Mouse (Mus musculus) G1E (cell line): ENCODE results near the gene Tdrd1. TPM values are rescaled to one million over a fixed set of nuclear protein-coding genes. Genes with fewer than 3 reads are reported as not detected.
"Not testable (repeated sequence)": the region's sequence is repeated elsewhere in the genome, so short reads cannot be mapped to it uniquely, and the experiment has no call there.

Source experiments
- ATAC-seq: 2 replicates; pipeline ENCODE4 v1.8.0; 2016; ENCODE audit warnings: mild to moderate bottlenecking; ENCODE audit not compliant: insufficient number of reproducible peaks, poor library complexity, low FRiP score, severe bottlenecking; ENCODE audit errors: extremely low read depth
- DNase-seq: peaks from one replicate; pipeline ENCODE4 v3.0.0; 2012; ENCODE audit warnings: low spot score
- H3K27me3 ChIP-seq: 2 replicates; pipeline ENCODE4 v1.6.1; 2012; ENCODE audit warnings: mild to moderate bottlenecking, low read length, inconsistent platforms; ENCODE audit not compliant: insufficient read depth
- H3K36me3 ChIP-seq: replicated peaks from 2 replicates; pipeline ENCODE3; 2012; ENCODE audit warnings: mild to moderate bottlenecking, inconsistent platforms
- H3K4me1 ChIP-seq: 2 replicates; pipeline ENCODE4 v1.6.1; 2012; ENCODE audit warnings: low read depth, low read length, inconsistent platforms, mixed read lengths; ENCODE audit not compliant: insufficient read depth
- H3K4me3 ChIP-seq: 2 replicates; pipeline ENCODE4 v1.5.1; 2012; ENCODE audit warnings: low read depth, mild to moderate bottlenecking, inconsistent platforms, low read length, moderate library complexity, mixed read lengths
- H3K9me3 ChIP-seq: replicated peaks from 2 replicates; pipeline ENCODE4 v1.6.1; 2012; ENCODE audit warnings: inconsistent platforms
- CTCF ChIP-seq: IDR thresholded peaks from 2 replicates; pipeline ENCODE4 v1.5.1; 2012; ENCODE audit warnings: low read depth, low read length, inconsistent platforms, mixed read lengths
- GATA1 ChIP-seq: IDR thresholded peaks from 2 replicates; pipeline ENCODE4 v1.6.1; 2012; ENCODE audit warnings: borderline replicate concordance, low read length, inconsistent platforms, mixed read lengths
- GATA2 ChIP-seq: IDR thresholded peaks from 2 replicates; pipeline ENCODE4 v1.6.1; 2012; ENCODE audit warnings: low read depth, low read length, inconsistent platforms, borderline replicate concordance
- POLR2AphosphoS5 ChIP-seq: IDR thresholded peaks from 2 replicates; pipeline ENCODE4 v1.6.1; 2012; ENCODE audit warnings: low read depth, low read length, inconsistent platforms; ENCODE audit not compliant: insufficient replicate concordance
- TAL1 ChIP-seq: conservative IDR thresholded peaks from 2 replicates; pipeline ENCODE4 v1.6.1; 2012; ENCODE audit warnings: low read depth, low read length, inconsistent platforms, mixed read lengths
- polyA plus RNA-seq: library from polyadenylated mRNA; stranded (reverse); fragments of >175 nt; gene quantifications from 2 replicates; pipeline ENCODE4 v1.2.3, GENCODE M21; 2012
- total RNA-seq, 2 experiments: library from RNA; stranded (forward) in 1 of 2; stranded (reverse) in 1 of 2; fragments of 200-1000 nt in 1 of 2; fragments of >200 nt in 1 of 2; fragmentation: Nextera tagmentation in 1 of 2; gene quantifications; 2 replicates each; pipeline ENCODE4 v1.2.3; 2014 to 2017

The Tdrd1 gene
- total RNA-seq (2014; fragmentation: Nextera tagmentation) (not detected in 2 replicates), total RNA-seq (2017) (under 0.01 and 0.05 TPM in 2 replicates), polyA plus RNA-seq (not detected in 2 replicates)

DNA sequence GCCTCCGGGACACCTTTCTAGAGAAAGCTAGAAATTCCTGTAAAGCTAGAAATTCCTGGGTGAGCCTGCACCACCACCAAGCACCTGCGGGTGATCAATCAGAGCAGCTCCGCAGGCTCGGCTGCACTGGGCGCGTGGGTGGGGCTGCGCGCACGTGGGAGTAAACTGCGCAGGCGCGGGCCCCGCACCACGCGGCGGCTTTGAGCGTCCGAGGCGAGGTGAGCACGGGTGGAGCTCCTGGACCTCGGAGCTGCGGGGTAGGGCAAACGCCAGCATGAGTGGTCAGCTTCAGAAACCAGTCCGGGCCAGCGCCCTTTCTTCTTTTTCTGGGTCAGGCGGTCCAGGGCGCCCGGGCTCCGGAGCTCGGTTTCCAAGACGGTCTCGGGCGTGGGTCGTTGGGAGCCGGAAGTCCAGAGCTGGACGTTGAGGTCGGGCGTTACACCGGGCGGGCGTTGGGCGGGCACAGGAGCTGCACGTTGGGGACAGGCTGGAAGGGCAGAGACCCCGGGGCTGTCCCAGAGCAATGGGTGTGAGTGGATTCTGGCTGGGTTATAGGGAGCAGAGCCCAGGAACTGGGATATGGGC, at the start of gene Tdrd1:
Tdrd1 (plus strand) TSS at position 163 of the 585 bp plus-strand sequence.
- TF ChIP-seq GATA1 (no peak), POLR2AphosphoS5 (no peak)
- no peak for ATAC-seq
- Histone ChIP-seq H3K27me3 (peaks cover 47% of the 10 kb centered on the region), H3K4me1 (peaks cover 9% of the 10 kb centered on the region), H3K4me3 (no peak within 1 kb of the TSS), H3K36me3 (no peaks in the 10 kb centered on the region), H3K9me3 (peaks cover 2% of the 10 kb centered on the region; the same call in 1 of the 2 replicates)
- DNase-seq: no peak

DNA sequence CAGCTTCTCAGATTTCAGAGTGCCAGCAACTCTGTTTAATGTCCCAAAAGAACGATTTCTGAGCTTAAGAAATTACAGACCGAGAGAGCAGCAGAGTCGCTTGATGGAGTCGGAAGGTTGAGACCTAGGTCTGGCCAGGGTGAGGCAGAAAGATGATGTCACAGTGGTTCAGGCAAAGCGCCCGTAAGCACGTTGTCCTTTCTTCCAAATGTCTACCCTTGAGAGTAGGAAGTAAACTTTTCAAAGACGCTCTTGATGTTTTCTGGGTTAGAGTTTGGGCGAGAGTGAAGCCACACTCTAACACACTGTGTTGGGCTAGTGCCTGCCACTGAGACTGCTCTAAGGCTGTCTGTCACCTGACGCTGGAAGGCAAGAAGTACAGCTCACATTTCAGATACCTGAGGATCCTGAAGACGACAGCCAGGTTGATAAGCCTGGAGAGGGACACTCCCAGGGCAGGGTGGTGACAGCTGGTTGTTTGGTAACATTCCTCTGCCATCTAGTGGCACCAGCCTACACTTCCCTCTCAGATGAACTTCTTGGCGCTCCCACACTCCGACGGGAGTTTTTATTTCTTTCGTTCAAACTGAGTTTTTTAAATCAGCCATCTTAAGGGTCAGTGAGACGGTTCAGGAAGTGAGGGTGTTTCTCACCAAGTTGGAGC, 49.2 kb upstream of the Tdrd1 start:
- Histone ChIP-seq H3K4me3 (no peak overlapping the region), H3K9me3 (no peaks in the 10 kb centered on the region), H3K27me3 (peaks cover 22% of the 10 kb centered on the region), H3K36me3 (peaks cover 4% of the 10 kb centered on the region), H3K4me1 (peaks cover 13% of the 10 kb centered on the region)
- ATAC-seq: no peak
- DNase-seq: peak; percentile 20
- TF ChIP-seq CTCF: no peak
- TF ChIP-seq POLR2AphosphoS5: no peak
- no peak for TF ChIP-seq GATA2
- TF ChIP-seq GATA1: no peak
- no peak for TF ChIP-seq TAL1

DNA sequence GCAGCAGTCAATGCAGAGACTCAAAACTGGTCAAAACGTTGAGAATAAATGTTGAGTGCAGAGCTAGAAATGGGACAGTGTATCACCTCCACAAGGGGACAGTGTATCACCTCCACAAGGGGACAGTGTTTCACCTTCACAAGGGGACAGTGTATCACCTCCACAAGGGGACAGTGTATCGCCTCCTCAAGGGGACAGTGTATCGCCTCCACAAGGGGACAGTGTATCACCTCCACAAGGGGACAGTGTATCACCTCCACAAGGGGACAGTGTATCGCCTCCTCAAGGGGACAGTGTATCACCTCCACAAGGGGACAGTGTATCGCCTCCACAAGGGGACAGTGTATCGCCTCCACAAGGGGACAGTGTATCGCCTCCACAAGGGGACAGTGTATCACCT, 47.5 kb upstream of the Tdrd1 start:
- not testable (repeated sequence) for H3K4me3 ChIP-seq, ATAC-seq, DNase-seq, H3K9me3 ChIP-seq
- Histone ChIP-seq H3K36me3 (peaks cover 16% of the 10 kb centered on the region), H3K4me1 (peaks cover 17% of the 10 kb centered on the region), H3K27me3 (peaks cover 16% of the 10 kb centered on the region)

DNA sequence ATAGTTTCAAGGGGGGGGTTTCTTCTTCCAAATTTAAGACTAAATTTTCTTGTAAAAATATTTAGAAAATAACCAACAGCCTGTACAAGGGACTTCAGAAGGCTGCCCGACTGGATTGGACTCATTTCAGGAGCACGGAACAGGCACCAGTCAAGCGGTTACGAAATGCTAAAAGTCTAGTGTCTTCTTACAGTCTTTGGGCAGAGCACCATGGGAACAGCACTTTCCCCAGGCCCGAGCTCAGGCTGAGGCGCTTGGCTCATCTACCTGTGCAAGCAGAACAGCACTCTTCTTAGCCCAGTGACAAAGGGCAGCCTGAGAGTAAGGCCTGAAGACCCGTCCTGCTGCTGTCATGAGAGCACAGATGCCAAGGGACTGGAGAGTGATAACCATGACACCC, 38.1 kb upstream of the Tdrd1 start:
- H3K36me3 ChIP-seq: peaks cover 93% of the 10 kb centered on the region
- no peak overlapping the region for H3K4me3 ChIP-seq
- no peak for TF ChIP-seq CTCF
- TF ChIP-seq GATA2: no peak
- TF ChIP-seq POLR2AphosphoS5: no peak
- TF ChIP-seq GATA1: no peak
- no peak for TF ChIP-seq TAL1
- peaks cover 13% of the 10 kb centered on the region for H3K4me1 ChIP-seq
- H3K27me3 ChIP-seq: no peaks in the 10 kb centered on the region
- DNase-seq: no peak
- ATAC-seq: no peak
- H3K9me3 ChIP-seq: no peaks in the 10 kb centered on the region

DNA sequence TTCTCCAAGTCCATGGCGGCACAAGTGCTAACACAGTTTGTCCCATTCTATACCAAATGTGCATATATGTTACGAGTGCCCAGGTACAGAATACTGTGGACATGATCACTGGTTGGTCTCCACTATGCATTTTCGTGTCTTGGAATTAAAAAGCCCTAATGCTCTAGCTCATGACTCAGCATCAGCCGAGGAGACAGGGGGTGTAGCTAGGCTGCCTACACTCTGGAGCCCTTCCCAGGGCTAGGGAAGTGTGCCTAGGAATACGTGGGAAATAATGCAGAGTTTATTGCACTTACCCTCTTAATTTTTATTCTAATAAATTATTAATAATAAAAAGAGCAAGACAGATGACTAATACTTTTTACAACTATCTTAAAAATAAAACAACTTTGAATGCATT, 37.1 kb upstream of the Tdrd1 start:
- DNase-seq: no peak
- H3K36me3 ChIP-seq: peaks cover 92% of the 10 kb centered on the region
- no peak for TF ChIP-seq POLR2AphosphoS5
- TF ChIP-seq GATA2: no peak
- no peak for TF ChIP-seq TAL1
- TF ChIP-seq CTCF: no peak
- no peak for ATAC-seq
- H3K27me3 ChIP-seq: no peaks in the 10 kb centered on the region
- peaks cover 16% of the 10 kb centered on the region for H3K4me1 ChIP-seq
- no peak overlapping the region for H3K4me3 ChIP-seq
- H3K9me3 ChIP-seq: no peaks in the 10 kb centered on the region

DNA sequence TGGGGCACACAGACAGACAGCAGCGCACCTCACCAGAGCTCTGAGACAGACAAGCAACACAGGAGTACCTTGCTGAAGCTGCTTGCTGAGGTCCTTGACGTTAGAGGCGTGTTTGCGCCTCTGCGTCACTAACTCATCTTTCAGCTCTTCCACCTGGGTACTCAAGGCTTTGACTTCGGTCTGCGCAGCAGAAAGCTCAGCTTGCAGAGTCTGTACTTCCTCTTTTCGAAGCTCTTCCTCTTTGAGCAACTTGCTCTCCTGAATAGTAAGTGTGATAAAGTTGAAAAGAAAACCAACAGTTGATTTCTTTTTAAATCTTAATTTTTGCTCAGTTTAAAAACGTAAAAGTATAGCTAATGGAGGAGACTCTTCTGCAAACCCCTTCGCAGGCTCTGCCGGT, 28.6 kb upstream of the Tdrd1 start:
- Histone ChIP-seq H3K4me1 (peaks cover 78% of the 10 kb centered on the region), H3K27me3 (no peaks in the 10 kb centered on the region), H3K9me3 (no peaks in the 10 kb centered on the region), H3K36me3 (peaks cover 78% of the 10 kb centered on the region), H3K4me3 (peak overlapping the region; percentile 59; the same call in 1 of the 2 replicates)
- peak; percentile 51 for DNase-seq
- TF ChIP-seq GATA2 (no peak), CTCF (no peak), TAL1 (no peak), GATA1 (no peak), POLR2AphosphoS5 (no peak)
- no peak for ATAC-seq

DNA sequence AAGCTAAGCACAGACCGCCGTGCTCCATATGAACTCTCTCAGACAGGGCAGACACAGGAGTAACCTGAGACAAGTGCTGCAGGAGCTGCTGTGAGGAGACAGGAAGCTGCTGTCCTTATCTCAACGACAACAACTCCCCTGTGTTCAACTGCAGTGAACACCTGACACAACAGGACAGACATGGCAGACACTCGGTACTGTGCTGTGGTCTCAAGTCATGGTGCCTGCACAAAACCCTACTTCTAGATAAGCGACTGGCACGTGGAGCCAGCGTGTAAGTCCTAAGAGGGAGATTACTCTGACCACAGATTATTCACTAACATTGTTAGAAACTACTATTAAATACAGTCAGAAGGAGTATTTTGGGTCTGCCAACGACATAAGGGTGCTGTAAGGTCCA, 25.8 kb upstream of the Tdrd1 start:
- Histone ChIP-seq H3K9me3 (no peaks in the 10 kb centered on the region), H3K36me3 (peaks cover 74% of the 10 kb centered on the region), H3K4me1 (peaks cover 84% of the 10 kb centered on the region), H3K4me3 (peak overlapping the region; percentile 69), H3K27me3 (no peaks in the 10 kb centered on the region)
- DNase-seq (no peak), ATAC-seq (peak; percentile 62)
- TF ChIP-seq TAL1: peak; percentile 87
- no peak for TF ChIP-seq CTCF
